Mouse (Mus musculus) hindbrain, embryonic 13.5 days (tissue): ENCODE results near the gene Cdc42ep5. TPM values are rescaled to one million over a fixed set of nuclear protein-coding genes. Genes with fewer than 3 reads are reported as not detected.

Source experiments
- ATAC-seq: fragments of 200-750 bp; cut with Nextera tagmentation; 2 replicates; pipeline ENCODE4 v1.8.0; 2017; ENCODE audit warnings: moderate TSS enrichment; ENCODE audit not compliant: low FRiP score
- H3K27ac ChIP-seq: fragments of 300-500 bp; sonication (generic); 2 replicates; pipeline ENCODE4 v1.5.1; 2015; ENCODE audit warnings: inconsistent platforms, mild to moderate bottlenecking, moderate library complexity
- H3K27me3 ChIP-seq: fragments of 300-500 bp; sonication (generic); 2 replicates; pipeline ENCODE4 v1.6.1; 2015; ENCODE audit warnings: mild to moderate bottlenecking, inconsistent platforms
- H3K36me3 ChIP-seq: fragments of 300-500 bp; sonication (generic); 2 replicates; pipeline ENCODE4 v1.6.1; 2015; ENCODE audit warnings: mild to moderate bottlenecking, inconsistent platforms
- H3K4me1 ChIP-seq: fragments of 300-500 bp; sonication (generic); replicated peaks from 2 replicates; pipeline ENCODE4 v1.6.1; 2015; ENCODE audit warnings: inconsistent platforms
- H3K4me2 ChIP-seq: fragments of 300-500 bp; sonication (generic); 2 replicates; pipeline ENCODE4 v1.6.1; 2015; ENCODE audit warnings: inconsistent platforms, mild to moderate bottlenecking, moderate library complexity
- H3K4me3 ChIP-seq: fragments of 300-500 bp; sonication (generic); 2 replicates; pipeline ENCODE4 v1.5.1; 2015; ENCODE audit warnings: mild to moderate bottlenecking, inconsistent platforms
- H3K9ac ChIP-seq: fragments of 300-500 bp; sonication (generic); 2 replicates; pipeline ENCODE4 v1.6.1; 2015; ENCODE audit warnings: mild to moderate bottlenecking, inconsistent platforms
- H3K9me3 ChIP-seq: fragments of 300-500 bp; sonication (generic); 2 replicates; pipeline ENCODE4 v1.6.1; 2016; ENCODE audit warnings: inconsistent platforms
- whole genome bisulfite sequencing: fragments of 180-500 bp; shearing (Covaris S2); methylation state at CpG from one replicate; pipeline ENCODE4 v1.1.7; 2015; 5-methylcytosine and 5-hydroxymethylcytosine counted together
- polyA plus RNA-seq: library from polyadenylated mRNA; unstranded; fragments of >200 nt; fragmentation: Nextera tagmentation; extraction: Ambion mirVana; gene quantifications from 2 replicates; pipeline ENCODE4 v1.2.1, GENCODE M21; 2015

Cdc42ep5 gene
- polyA plus RNA-seq, 1 experiment from 2014 or later, result 8.4 TPM

GRCm38 (mm10) chr7:4119976-4120921 lies 44.4 kb downstream of the Cdc42ep5 start:
- H3K4me2 ChIP-seq, result peak overlapping the region; percentile 64
- H3K9ac ChIP-seq, result peak overlapping the region; percentile 91
- peak; percentile 0; the same call in 1 of the 2 replicates for ATAC-seq
- H3K4me3 ChIP-seq, result peak overlapping the region; percentile 65
- H3K4me1 ChIP-seq, result peaks cover 66% of the 10 kb centered on the region
- H3K9me3 ChIP-seq, result no peaks in the 10 kb centered on the region
- H3K36me3 ChIP-seq, result no peaks in the 10 kb centered on the region
- H3K27ac ChIP-seq, result peak overlapping the region; percentile 90
- H3K27me3 ChIP-seq, result no peaks in the 10 kb centered on the region
- WGBS, result 5% methylated on average over 12 of the region's 19 CpGs

- no peaks in the 10 kb centered on the region for H3K9me3 ChIP-seq
- H3K4me1 ChIP-seq, result peaks cover 57% of the 10 kb centered on the region
- ATAC-seq, result 0 out of 2 replicates have a peak, but pooled peaks have one; percentile 17
- H3K4me2 ChIP-seq, result peak within 1 kb of the TSS; percentile 64
- peak within 1 kb of the TSS; percentile 65 for H3K4me3 ChIP-seq
- no peaks in the 10 kb centered on the region for H3K27me3 ChIP-seq
- H3K9ac ChIP-seq, result peak within 1 kb of the TSS; percentile 91
- under 1% methylated on average over 32 of the region's 37 CpGs for WGBS
- peak within 1 kb of the TSS; percentile 90 for H3K27ac ChIP-seq
- no peaks in the 10 kb centered on the region for H3K36me3 ChIP-seq
Observed at GRCm38 (mm10) chr7:4119344-4119902, 45.2 kb downstream of the Cdc42ep5 start, which contains the start of gene Ttyh1. TSS of gene Ttyh1 (plus strand) at chr7:4119408.

GRCm38 (mm10) chr7:4117050-4117814 lies 47.4 kb downstream of the Cdc42ep5 start:
- H3K9ac ChIP-seq, result no peak overlapping the region
- 55% methylated on average over 8 of the region's 8 CpGs for WGBS
- H3K27ac ChIP-seq, result 0 out of 2 replicates have a peak overlapping the region, but pooled peaks have one; percentile 30
- no peaks in the 10 kb centered on the region for H3K9me3 ChIP-seq
- no peak overlapping the region for H3K4me2 ChIP-seq
- H3K36me3 ChIP-seq, result no peaks in the 10 kb centered on the region
- H3K4me3 ChIP-seq, result no peak overlapping the region
- H3K27me3 ChIP-seq, result no peaks in the 10 kb centered on the region
- no peak for ATAC-seq
- H3K4me1 ChIP-seq, result peaks cover 36% of the 10 kb centered on the region

- H3K9ac ChIP-seq, result no peak overlapping the region
- ATAC-seq, result no peak
- no peak overlapping the region for H3K4me2 ChIP-seq
- H3K27ac ChIP-seq, result peak overlapping the region; percentile 50
- H3K9me3 ChIP-seq, result no peaks in the 10 kb centered on the region
- H3K36me3 ChIP-seq, result no peaks in the 10 kb centered on the region
- H3K27me3 ChIP-seq, result no peaks in the 10 kb centered on the region
- H3K4me3 ChIP-seq, result no peak overlapping the region
- peaks cover under 1% of the 10 kb centered on the region; the same call in 1 of the 2 replicates for H3K4me1 ChIP-seq
- WGBS, result 50% methylated on average over 3 of the region's 3 CpGs
Observed at GRCm38 (mm10) chr7:4111766-4112165, 52.9 kb downstream of the Cdc42ep5 start.

- H3K36me3 ChIP-seq, result no peaks in the 10 kb centered on the region
- no peak for ATAC-seq
- H3K4me2 ChIP-seq, result no peak overlapping the region
Observed at GRCm38 (mm10) chr7:4103411-4103810, 61.2 kb downstream of the Cdc42ep5 start.

More at GRCm38 (mm10) chr7:4103411-4103810, 61.2 kb downstream of the Cdc42ep5 start:
- WGBS, result 18% methylated on average over 4 of the region's 4 CpGs
- Histone ChIP-seq H3K4me1 (no peaks in the 10 kb centered on the region), H3K27ac (no peak overlapping the region), H3K9ac (no peak overlapping the region), H3K9me3 (no peaks in the 10 kb centered on the region), H3K27me3 (no peaks in the 10 kb centered on the region), H3K4me3 (no peak overlapping the region)

Other genes starting within 250 kb of the Cdc42ep5 start
- gene Lilra6, start 249.4 kb downstream of the Cdc42ep5 start, polyA plus RNA-seq, result not detected in 2 replicates
- 2.8 and 4.1 TPM in 2 replicates for gene Lair1, start 101.7 kb downstream of the Cdc42ep5 start, polyA plus RNA-seq
- 132 and 138 TPM in 2 replicates for gene Ttyh1, start 45.5 kb downstream of the Cdc42ep5 start, polyA plus RNA-seq
- 77.0 and 79.4 TPM in 2 replicates for gene Leng8, start 27.8 kb downstream of the Cdc42ep5 start, polyA plus RNA-seq
- gene Leng9, start 14.5 kb downstream of the Cdc42ep5 start, polyA plus RNA-seq, result 4.7 TPM in 2 replicates
- gene Lilra5, start 72.9 kb upstream of the Cdc42ep5 start, polyA plus RNA-seq, result not detected in 2 replicates
- gene Ncr1, start 172.9 kb upstream of the Cdc42ep5 start, polyA plus RNA-seq, result not detected in 2 replicates
- 0.13 and 0.19 TPM in 2 replicates for gene Gp6, start 232.9 kb upstream of the Cdc42ep5 start, polyA plus RNA-seq